Mouse (Mus musculus): ENCODE data around the gene Fer. TPM values are rescaled to one million over a fixed set of nuclear protein-coding genes. Genes with fewer than 3 reads are reported as not detected.
A peak's percentile ranks its signal among the peaks of the same experiment; 100 is the strongest.

Gene Fer
- polyA plus RNA-seq, 1 experiment: 25.0 TPM

GRCm38 (mm10) chr17:63921601-63922203 is 58.8 kb downstream of the Fer start:
- H3K4me1 ChIP-seq (ENCODE audit: control insufficient read depth, insufficient read depth, low read length): peaks cover 15% of the 10 kb centered on the region
- peak overlapping the region; percentile 94 for H3K27ac ChIP-seq (ENCODE audit: insufficient read depth, low read depth, low read length)
- peak overlapping the region; percentile 18; the same call in 1 of the 2 replicates for H3K4me3 ChIP-seq (ENCODE audit: insufficient read depth, low read length)
- TF ChIP-seq CTCF (IDR thresholded peaks at IDR 0.05; ENCODE audit: low read depth, low read length) (no peak), POLR2A (IDR thresholded peaks at IDR 0.05; ENCODE audit: borderline replicate concordance, low read depth, low read length) (no peak)

GRCm38 (mm10) chr17:63925581-63925980 is 62.7 kb downstream of the Fer start:
- Histone ChIP-seq H3K27ac (ENCODE audit: insufficient read depth, low read depth, low read length) (no peak overlapping the region), H3K4me1 (ENCODE audit: control insufficient read depth, insufficient read depth, low read length) (peaks cover 16% of the 10 kb centered on the region), H3K4me3 (ENCODE audit: insufficient read depth, low read length) (no peak overlapping the region)
- TF ChIP-seq CTCF (IDR thresholded peaks at IDR 0.05; ENCODE audit: low read depth, low read length) (no peak), POLR2A (IDR thresholded peaks at IDR 0.05; ENCODE audit: borderline replicate concordance, low read depth, low read length) (no peak)

DNA sequence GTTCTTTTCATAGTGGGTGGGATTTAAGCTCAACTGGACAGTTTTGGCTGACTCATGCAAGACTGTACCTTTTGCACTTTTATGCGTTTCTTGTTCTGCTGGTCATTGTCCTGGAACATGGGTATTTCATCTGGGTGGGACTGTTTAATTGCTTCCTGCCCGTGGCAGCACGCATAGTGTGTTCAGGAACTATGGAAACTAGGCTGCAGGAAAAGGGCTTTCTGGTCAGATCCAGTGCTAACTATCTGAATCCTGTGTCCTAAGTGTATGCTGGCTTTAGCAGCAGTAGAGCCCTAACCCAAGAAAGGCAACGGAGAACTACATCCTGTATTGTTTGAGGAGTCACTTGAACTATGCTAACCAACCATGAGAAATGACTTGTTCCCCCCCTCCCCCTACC is 67.8 kb downstream of the Fer start:
- Histone ChIP-seq H3K4me3 (ENCODE audit: insufficient read depth, low read length) (no peak overlapping the region), H3K27ac (ENCODE audit: insufficient read depth, low read depth, low read length) (no peak overlapping the region), H3K4me1 (ENCODE audit: control insufficient read depth, insufficient read depth, low read length) (peaks cover 20% of the 10 kb centered on the region)
- TF ChIP-seq CTCF (IDR thresholded peaks at IDR 0.05; ENCODE audit: low read depth, low read length) (no peak), POLR2A (IDR thresholded peaks at IDR 0.05; ENCODE audit: borderline replicate concordance, low read depth, low read length) (no peak)

DNA sequence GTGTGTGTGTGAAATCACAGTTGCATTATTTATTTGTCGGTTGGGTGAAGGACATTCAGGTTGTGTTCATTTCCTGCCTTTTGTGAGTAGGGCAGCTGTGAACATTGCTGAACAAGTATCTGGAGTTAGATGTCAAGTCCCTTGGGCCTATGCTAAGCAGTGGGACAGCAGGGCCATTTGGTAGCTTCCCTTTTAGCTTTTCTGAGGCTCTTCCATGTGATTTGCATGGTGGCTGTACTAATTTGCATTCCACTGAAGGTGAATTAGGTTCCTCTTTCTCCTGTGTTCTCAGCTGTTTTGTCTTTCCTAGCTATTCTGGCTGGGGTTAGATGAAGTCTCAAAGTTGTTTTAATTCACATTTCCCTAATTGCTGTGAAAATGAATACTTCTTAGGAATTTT is 68.7 kb downstream of the Fer start:
- Histone ChIP-seq H3K4me1 (ENCODE audit: control insufficient read depth, insufficient read depth, low read length) (peaks cover 20% of the 10 kb centered on the region), H3K27ac (ENCODE audit: insufficient read depth, low read depth, low read length) (peak overlapping the region; percentile 6; the same call in 1 of the 2 replicates), H3K4me3 (ENCODE audit: insufficient read depth, low read length) (no peak overlapping the region)
- TF ChIP-seq POLR2A (IDR thresholded peaks at IDR 0.05; ENCODE audit: borderline replicate concordance, low read depth, low read length) (no peak), CTCF (IDR thresholded peaks at IDR 0.05; ENCODE audit: low read depth, low read length) (no peak)

DNA sequence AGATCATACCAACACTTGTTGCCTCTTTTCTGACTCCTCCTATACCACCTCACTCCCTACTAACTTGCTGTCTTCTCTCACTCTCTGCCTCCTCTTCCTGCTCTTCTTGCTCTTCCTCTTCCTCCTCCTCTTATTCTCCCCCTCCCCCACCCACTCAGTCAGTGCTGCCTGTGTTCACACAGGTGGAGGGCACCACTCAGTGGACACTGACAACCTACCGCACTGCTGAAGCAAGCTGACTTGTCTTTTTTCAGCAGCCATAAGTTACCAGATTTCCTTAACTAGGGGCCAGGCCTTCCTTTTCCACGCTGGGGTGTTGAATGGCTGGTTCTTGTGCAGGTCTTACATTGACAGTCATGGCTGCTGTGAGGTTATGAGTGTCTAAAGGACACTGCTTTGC is 72.5 kb downstream of the Fer start:
- Histone ChIP-seq H3K4me3 (ENCODE audit: insufficient read depth, low read length) (no peak overlapping the region), H3K27ac (ENCODE audit: insufficient read depth, low read depth, low read length) (no peak overlapping the region), H3K4me1 (ENCODE audit: control insufficient read depth, insufficient read depth, low read length) (peaks cover 20% of the 10 kb centered on the region)
- TF ChIP-seq POLR2A (IDR thresholded peaks at IDR 0.05; ENCODE audit: borderline replicate concordance, low read depth, low read length) (no peak), CTCF (IDR thresholded peaks at IDR 0.05; ENCODE audit: low read depth, low read length) (0 out of 2 replicates have a peak, but pooled peaks have one; percentile 6)

GRCm38 (mm10) chr17:63937886-63938285 is 75.0 kb downstream of the Fer start:
- TF ChIP-seq POLR2A (IDR thresholded peaks at IDR 0.05; ENCODE audit: borderline replicate concordance, low read depth, low read length): no peak
- no peak for TF ChIP-seq CTCF (IDR thresholded peaks at IDR 0.05; ENCODE audit: low read depth, low read length)
- H3K4me3 ChIP-seq (ENCODE audit: insufficient read depth, low read length): no peak overlapping the region
- no peak overlapping the region for H3K27ac ChIP-seq (ENCODE audit: insufficient read depth, low read depth, low read length)
- H3K4me1 ChIP-seq (ENCODE audit: control insufficient read depth, insufficient read depth, low read length): 0 out of 2 replicates have a peak, but pooled peaks cover 2% of the 10 kb centered on the region

- TF ChIP-seq CTCF (IDR thresholded peaks at IDR 0.05; ENCODE audit: low read depth, low read length) (no peak), POLR2A (IDR thresholded peaks at IDR 0.05; ENCODE audit: borderline replicate concordance, low read depth, low read length) (no peak)
- H3K27ac ChIP-seq (ENCODE audit: insufficient read depth, low read depth, low read length): no peak overlapping the region
- no peaks in the 10 kb centered on the region for H3K4me1 ChIP-seq (ENCODE audit: control insufficient read depth, insufficient read depth, low read length)
- no peak overlapping the region for H3K4me3 ChIP-seq (ENCODE audit: insufficient read depth, low read length)
Observed at GRCm38 (mm10) chr17:63946772-63947171, 83.9 kb downstream of the Fer start.

DNA sequence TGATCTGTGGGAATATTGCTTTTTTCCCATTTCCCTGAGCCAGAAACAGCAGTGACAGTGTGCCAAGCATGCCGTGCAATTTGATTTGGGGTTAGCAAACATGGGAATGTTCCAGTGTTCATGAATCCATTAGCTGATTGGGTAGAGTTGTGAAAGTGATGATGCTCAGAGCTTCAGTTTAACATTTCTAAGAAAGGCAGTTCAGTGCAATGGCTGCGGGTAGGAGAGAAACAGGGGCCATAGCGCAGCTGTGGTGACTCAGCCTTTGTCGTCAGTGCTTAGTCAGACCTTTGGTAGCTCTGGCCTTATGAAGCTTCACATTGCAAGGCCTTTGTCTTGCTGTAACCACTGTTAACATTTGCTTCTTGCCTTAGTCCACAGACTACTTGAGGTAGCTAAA is 85.9 kb downstream of the Fer start:
- Histone ChIP-seq H3K4me1 (ENCODE audit: control insufficient read depth, insufficient read depth, low read length) (no peaks in the 10 kb centered on the region), H3K4me3 (ENCODE audit: insufficient read depth, low read length) (no peak overlapping the region), H3K27ac (ENCODE audit: insufficient read depth, low read depth, low read length) (no peak overlapping the region)
- TF ChIP-seq POLR2A (IDR thresholded peaks at IDR 0.05; ENCODE audit: borderline replicate concordance, low read depth, low read length) (no peak), CTCF (IDR thresholded peaks at IDR 0.05; ENCODE audit: low read depth, low read length) (no peak)

GRCm38 (mm10) chr17:63951436-63951835 is 88.6 kb downstream of the Fer start:
- Histone ChIP-seq H3K27ac (ENCODE audit: insufficient read depth, low read depth, low read length) (no peak overlapping the region), H3K4me1 (ENCODE audit: control insufficient read depth, insufficient read depth, low read length) (no peaks in the 10 kb centered on the region), H3K4me3 (ENCODE audit: insufficient read depth, low read length) (no peak overlapping the region)
- TF ChIP-seq POLR2A (IDR thresholded peaks at IDR 0.05; ENCODE audit: borderline replicate concordance, low read depth, low read length) (no peak), CTCF (IDR thresholded peaks at IDR 0.05; ENCODE audit: low read depth, low read length) (no peak)

DNA sequence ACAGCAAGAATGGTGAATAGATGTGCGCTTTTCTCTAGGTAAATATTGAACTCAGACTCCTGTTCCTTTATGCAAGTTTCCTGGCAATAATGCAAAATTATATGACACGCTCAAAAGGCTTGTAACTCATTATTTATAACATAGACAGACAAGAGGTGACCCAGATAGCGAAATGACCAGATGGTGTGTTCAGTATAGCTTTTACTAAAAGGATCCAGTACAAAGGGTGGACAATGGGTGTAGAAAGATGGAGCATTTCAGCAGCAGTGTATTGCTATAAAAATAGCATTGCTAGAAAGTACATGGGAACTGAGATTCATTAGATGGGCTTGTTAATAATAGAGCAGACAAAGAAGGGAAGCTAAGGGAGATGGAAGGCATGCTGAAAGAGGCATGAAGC is 104.2 kb downstream of the Fer start:
- no peak overlapping the region for H3K27ac ChIP-seq (ENCODE audit: insufficient read depth, low read depth, low read length)
- no peak overlapping the region for H3K4me3 ChIP-seq (ENCODE audit: insufficient read depth, low read length)
- no peaks in the 10 kb centered on the region for H3K4me1 ChIP-seq (ENCODE audit: control insufficient read depth, insufficient read depth, low read length)
- TF ChIP-seq CTCF (IDR thresholded peaks at IDR 0.05; ENCODE audit: low read depth, low read length) (no peak), POLR2A (IDR thresholded peaks at IDR 0.05; ENCODE audit: borderline replicate concordance, low read depth, low read length) (no peak)
